Mouse (Mus musculus) cortical plate, adult 2 months (tissue): Measurements from ENCODE around the gene Col4a1. TPM values are rescaled to one million over a fixed set of nuclear protein-coding genes. Genes with fewer than 3 reads are reported as not detected.

Source experiments
- H3K27ac ChIP-seq: fragments of 200-500 bp; 2 replicates; pipeline ENCODE4 v1.5.1; 2012; ENCODE audit warnings: low read length, control low read depth, inconsistent platforms; ENCODE audit not compliant: insufficient read depth
- H3K4me1 ChIP-seq: fragments of 200-500 bp; 2 replicates; pipeline ENCODE4 v1.6.1; 2011; ENCODE audit warnings: low read length; ENCODE audit not compliant: control insufficient read depth, insufficient read depth
- H3K4me3 ChIP-seq: fragments of 200-500 bp; 2 replicates; pipeline ENCODE4 v1.5.1; 2011; ENCODE audit warnings: mild to moderate bottlenecking, low read length, control low read depth; ENCODE audit not compliant: insufficient read depth
- CTCF ChIP-seq: fragments of 200-500 bp; IDR thresholded peaks from 2 replicates; pipeline ENCODE4 v1.5.1; 2011; ENCODE audit warnings: mild to moderate bottlenecking, control low read depth, low read length; ENCODE audit not compliant: insufficient read depth; ENCODE audit errors: extremely low read depth
- POLR2A ChIP-seq: fragments of 200-500 bp; IDR thresholded peaks from 2 replicates; pipeline ENCODE4 v1.6.1; 2011; ENCODE audit warnings: mild to moderate bottlenecking, low read length, control low read depth; ENCODE audit not compliant: insufficient read depth; ENCODE audit errors: extremely low read depth
- polyA plus RNA-seq: library from polyadenylated mRNA; depleted of rRNA; stranded (reverse); fragments of >200 nt; gene quantifications from 2 replicates; pipeline ENCODE4 v1.2.3, GENCODE M21; 2012

Gene Col4a1
- polyA plus RNA-seq, 1 experiment, result 29.3 TPM

- no peak overlapping the region for H3K4me3 ChIP-seq
- H3K4me1 ChIP-seq, result no peaks in the 10 kb centered on the region; the same call in 1 of the 2 replicates
- TF ChIP-seq CTCF (no peak), POLR2A (no peak)
- H3K27ac ChIP-seq, result no peak overlapping the region
These were observed 21.1 kb upstream of the Col4a1 start for GRCm38 (mm10) chr8:11333746-11334145.

GRCm38 (mm10) chr8:11331561-11331960 lies 18.9 kb upstream of the Col4a1 start:
- H3K4me3 ChIP-seq, result no peak overlapping the region
- no peaks in the 10 kb centered on the region; the same call in 1 of the 2 replicates for H3K4me1 ChIP-seq
- no peak overlapping the region for H3K27ac ChIP-seq
- TF ChIP-seq CTCF, result no peak
- no peak for TF ChIP-seq POLR2A

GRCm38 (mm10) chr8:11327722-11328417 lies 15.2 kb upstream of the Col4a1 start:
- Histone ChIP-seq H3K27ac (no peak overlapping the region), H3K4me3 (no peak overlapping the region), H3K4me1 (no peaks in the 10 kb centered on the region; the same call in 1 of the 2 replicates)
- TF ChIP-seq CTCF (no peak), POLR2A (no peak)

GRCm38 (mm10) chr8:11327298-11327697 lies 14.7 kb upstream of the Col4a1 start:
- TF ChIP-seq CTCF (no peak), POLR2A (no peak)
- no peaks in the 10 kb centered on the region; the same call in 1 of the 2 replicates for H3K4me1 ChIP-seq
- no peak overlapping the region for H3K4me3 ChIP-seq
- H3K27ac ChIP-seq, result no peak overlapping the region

- Histone ChIP-seq H3K4me3 (no peak overlapping the region), H3K4me1 (no peaks in the 10 kb centered on the region), H3K27ac (no peak overlapping the region)
- no peak for TF ChIP-seq CTCF
These were observed 12.3 kb upstream of the Col4a1 start for GRCm38 (mm10) chr8:11324801-11325395.

- H3K4me3 ChIP-seq, result no peak overlapping the region
- H3K4me1 ChIP-seq, result no peaks in the 10 kb centered on the region
- no peak overlapping the region for H3K27ac ChIP-seq
- TF ChIP-seq POLR2A, result no peak
- TF ChIP-seq CTCF, result no peak
These were observed 11.1 kb upstream of the Col4a1 start for GRCm38 (mm10) chr8:11323681-11324080.

- Histone ChIP-seq H3K4me1 (no peaks in the 10 kb centered on the region), H3K4me3 (no peak overlapping the region), H3K27ac (no peak overlapping the region)
- no peak for TF ChIP-seq CTCF
- no peak for TF ChIP-seq POLR2A
These were observed 10.3 kb upstream of the Col4a1 start for GRCm38 (mm10) chr8:11322724-11323585.

- no peaks in the 10 kb centered on the region for H3K4me1 ChIP-seq
- no peak for TF ChIP-seq POLR2A
- TF ChIP-seq CTCF, result no peak
- H3K27ac ChIP-seq, result no peak overlapping the region
- H3K4me3 ChIP-seq, result no peak overlapping the region
These were observed 9.2 kb upstream of the Col4a1 start for GRCm38 (mm10) chr8:11321841-11322240.

- no peak for TF ChIP-seq CTCF
- no peak for TF ChIP-seq POLR2A
- Histone ChIP-seq H3K27ac (no peak overlapping the region), H3K4me1 (no peaks in the 10 kb centered on the region), H3K4me3 (no peak overlapping the region)
These were observed 6.8 kb upstream of the Col4a1 start for GRCm38 (mm10) chr8:11319405-11319804.
